Mouse (Mus musculus) mouse trophoblast stem cell (cell line): ENCODE measurements around the gene Sec16a.
"Not testable (repeated sequence)": the region's sequence is repeated elsewhere in the genome, so short reads cannot be mapped to it uniquely, and the experiment has no call there.

Experiments
- in situ Hi-C, 2 experiments: fragments of 300-500 bp; cut with MseI, MboI; formaldehyde crosslinking; loops; 2 replicates in 1 of 2; 3 replicates in 1 of 2; pipeline ENCODE4 v1.15.1; 2025

Gene Sec16a

DNA sequence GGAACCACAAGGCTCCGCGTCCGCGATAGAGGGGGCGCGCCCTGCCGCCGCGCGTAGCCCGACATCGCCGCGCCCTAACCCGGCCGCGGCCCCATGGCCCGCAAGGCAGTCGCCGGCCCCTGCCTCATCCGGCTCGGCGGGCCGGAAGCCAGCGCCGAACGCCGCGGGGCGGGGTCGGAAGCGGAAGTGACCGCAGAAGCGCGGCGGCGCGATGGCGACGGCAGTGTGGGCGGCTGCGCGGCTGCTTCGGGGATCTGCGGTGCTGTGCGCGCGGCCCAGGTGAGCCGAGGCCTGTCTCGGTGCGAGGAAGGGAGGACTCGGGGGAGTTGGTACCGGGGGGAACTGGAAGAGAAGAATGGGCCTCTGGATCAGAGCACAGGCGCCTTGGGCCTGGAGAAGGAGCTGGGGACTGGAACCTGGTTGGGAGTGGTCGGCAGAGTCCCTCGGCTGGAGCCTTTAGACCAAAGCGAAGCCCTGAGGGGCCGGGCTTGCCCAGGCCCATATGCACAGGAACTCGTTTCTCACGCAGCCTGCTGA, 55.8 kb downstream of the Sec16a start, which contains the start of the genes Entr1 and Pmpca:
Gene Entr1 (minus strand): TSS at position 163 of the 537 bp plus-strand sequence.
Gene Pmpca (plus strand): TSS at position 186 of the 537 bp plus-strand sequence.
- in situ Hi-C loops: no loop called here

DNA sequence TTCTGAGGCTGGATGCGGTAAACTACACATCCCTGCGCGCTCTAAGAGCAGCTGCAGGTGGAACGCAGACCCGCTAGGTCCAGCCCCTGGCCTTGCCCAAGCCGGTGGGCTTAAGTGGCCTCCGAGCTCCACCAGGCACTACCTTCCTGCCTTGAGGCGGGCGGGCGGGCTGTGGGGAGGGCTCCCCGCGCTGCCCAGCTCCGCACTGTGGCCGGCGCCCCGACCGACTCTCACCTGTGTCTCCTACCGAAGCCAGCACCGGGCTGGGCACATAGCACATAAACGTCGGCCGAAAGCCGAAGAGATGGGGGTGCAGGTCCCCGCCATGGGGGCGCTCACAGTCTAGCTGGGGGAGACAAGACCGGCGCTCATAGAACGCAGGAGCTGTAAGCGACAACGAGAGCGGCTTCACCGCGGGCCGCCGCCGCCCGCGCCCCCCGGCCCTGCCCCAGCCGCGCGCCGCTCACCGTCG, 56.3 kb downstream of the Sec16a start:
- in situ Hi-C loops: no loop called here

DNA sequence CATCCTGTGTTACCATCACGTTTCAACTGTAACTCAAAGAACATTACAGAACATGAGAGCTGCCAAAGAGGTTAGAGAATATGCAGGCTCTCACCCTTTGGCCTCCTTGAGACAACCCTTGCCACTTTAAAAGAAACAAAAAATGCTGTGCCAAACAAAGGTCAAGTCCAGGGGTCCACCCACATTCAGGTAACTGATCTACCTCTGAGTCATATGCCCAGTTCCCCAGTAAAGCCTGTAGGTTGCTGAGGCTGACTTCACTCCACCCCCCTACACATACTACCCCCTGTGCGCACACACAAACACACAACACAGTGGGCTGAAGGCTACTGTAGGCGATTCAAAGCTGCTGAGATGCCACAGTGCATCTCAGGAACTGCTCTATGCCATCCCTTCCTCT, 57.3 kb downstream of the Sec16a start:
- in situ Hi-C loops: no loop called here

DNA sequence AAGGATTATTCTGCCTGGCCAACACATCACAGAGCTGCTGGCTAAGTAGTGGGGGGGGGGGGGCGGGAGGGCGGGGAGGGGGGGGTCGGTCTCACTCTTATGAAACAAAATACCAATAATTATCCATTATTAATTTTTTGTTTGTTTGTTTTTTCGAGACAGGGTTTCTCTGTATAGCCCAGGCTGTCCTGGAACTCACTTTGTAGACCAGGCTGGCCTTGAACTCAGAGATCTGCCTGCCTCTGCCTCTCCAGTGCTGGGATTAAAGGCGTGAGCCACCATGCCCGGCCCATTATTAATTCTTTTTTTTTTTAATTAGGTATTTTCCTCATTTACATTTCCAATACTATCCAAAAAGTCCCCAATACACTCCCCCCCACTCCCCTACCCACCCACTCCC, 64.1 kb downstream of the Sec16a start:
- in situ Hi-C loops: not testable (repeated sequence)

DNA sequence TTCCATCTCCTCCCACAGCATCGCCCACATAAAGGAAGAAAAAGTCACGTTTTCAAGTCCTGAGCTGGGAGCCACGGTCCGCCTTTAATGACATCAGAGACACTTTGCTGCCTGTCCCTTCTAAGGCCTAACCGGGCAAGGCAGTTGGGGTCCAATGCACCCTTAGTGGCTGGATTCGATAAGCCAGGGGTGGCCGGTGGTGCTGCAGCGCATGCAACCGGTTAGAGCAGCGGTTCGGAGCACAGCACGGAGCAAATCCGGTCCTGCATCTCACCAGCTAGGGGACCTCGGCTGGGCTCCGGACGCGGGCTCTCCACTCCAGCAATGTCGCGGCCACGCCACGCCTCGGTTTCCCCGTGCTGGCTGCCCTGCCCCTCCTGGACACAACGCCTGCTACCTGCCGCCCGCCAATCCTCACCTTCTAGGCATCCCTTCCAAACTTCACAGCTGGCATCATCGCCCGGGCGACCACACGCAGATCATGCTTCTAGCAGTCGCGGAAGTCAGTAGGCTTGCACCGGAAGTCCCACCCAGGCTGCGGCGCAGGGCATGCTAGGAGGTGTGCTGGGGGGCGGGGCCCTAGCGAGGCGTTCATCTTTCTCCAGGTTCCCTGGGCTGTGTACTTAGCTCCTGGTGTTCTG, 64.8 kb downstream of the Sec16a start, which contains the start of gene Snapc4:
Gene Snapc4 (minus strand): TSS at position 523 of the 641 bp plus-strand sequence.
- in situ Hi-C loops: no loop called here

DNA sequence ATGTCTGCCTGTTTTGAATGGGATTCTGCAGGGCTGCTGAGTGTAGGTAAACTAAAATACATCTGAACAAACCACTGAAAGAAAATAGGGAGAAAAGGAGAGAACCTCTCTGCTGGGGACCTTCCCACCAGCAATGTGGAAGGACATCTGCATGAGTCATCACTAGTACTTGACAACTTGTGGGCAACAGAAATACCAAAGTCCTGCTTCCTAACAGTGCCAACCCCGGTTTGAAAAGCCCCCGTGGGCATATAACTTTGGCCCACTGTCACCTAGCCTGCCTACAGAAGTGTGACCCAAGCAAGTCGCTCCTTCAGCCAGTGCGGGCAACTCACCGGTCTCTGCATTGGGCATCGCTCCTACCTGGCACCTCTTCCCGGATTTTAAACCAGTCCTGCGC, 72.6 kb downstream of the Sec16a start:
- in situ Hi-C loops: no loop called here

DNA sequence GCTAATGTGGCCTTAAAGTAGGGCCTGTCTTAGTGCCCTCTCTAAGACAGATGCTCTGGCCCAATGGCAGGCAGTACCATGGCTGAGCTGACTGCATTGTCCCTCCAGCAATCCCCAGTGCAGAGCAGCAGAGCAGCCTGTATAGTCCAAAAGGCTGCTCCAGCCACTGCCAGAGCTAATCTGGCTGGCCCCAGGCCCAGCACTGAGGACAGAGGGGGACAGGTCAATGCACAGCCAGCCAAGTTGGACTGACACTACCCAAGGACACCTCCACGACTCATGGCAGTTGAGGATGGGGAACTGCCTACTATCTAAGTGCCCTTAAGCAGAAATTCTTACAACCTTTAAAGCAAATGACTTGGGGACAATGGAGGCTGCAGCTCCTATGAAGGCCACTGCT, 76.4 kb downstream of the Sec16a start:
- in situ Hi-C loops: no loop called here

DNA sequence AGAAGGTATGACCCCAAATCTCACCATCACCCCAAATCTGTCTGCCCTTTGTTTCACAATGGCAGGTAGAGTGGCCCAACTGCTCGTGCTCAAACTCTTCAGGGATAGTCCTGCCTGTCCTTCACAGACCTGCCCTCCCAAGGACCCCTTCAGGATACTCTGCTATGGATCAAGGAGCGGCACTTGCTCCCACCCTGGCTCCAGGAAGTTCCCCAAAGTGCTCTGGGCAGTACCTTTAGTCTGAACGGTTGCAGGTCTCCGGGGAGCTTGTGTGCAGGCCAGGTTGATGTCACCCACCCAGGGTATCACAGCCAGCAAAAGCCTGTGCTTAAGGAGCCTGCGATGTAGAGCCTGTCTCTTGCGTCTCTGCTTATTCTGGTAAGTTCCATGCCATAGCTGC, 77.1 kb downstream of the Sec16a start:
- in situ Hi-C loops: no loop called here

DNA sequence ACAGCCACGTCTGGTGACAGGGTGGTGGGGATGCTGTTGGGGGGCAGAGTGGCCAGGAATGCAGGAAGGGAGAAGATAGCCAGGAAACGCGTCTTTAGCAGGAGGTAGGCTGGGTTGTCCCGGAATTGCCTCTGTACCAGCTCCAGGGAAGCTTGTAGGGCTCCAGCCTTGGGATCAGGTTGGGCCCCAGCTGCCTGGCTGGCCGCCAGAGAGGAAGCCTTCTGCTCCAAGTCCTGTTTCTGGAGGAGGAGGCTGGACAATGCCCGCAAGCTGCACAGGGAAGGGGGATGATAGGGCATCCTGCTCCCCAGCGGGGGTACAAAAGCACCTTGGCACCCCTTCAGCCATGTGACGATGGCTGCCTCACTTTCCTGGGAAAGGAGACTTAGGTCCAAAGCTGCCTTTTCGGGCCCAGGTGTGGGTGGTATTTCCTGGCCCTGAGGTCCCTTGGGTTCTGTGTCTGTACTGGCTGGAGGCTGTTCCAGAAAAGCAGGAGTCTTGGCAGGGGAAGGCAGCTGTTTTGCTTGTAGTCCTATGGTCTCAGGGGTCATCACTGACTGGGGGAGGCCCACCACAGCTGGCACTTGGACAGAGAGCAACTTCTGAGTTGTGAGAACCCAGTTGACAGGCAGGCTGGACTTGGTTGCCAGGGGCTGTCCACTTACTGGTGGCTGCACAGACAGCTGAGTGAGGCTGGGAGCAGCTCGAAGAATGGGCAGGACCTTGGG, 80.1 kb downstream of the Sec16a start:
- in situ Hi-C loops: no loop called here

DNA sequence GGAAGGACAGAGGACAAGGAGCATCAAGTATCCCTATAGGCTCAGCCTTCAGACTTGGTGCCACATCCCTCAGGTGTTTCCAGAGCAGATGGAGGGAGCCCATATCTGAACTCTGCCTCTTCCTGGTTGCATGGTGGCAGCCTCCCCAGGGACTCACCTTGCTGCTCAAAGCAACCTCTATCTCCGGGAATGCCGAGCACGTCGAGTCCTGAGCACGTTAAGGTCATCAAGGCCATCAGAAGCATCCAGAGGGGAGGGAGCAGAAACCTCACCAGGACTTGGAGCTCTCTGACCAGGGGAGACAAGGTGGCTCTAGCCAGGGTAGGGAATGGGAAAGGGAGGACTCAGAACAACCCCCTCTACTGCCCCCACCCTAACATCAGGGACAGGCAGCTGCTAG, 81.5 kb downstream of the Sec16a start:
- in situ Hi-C loops: no loop called here

DNA sequence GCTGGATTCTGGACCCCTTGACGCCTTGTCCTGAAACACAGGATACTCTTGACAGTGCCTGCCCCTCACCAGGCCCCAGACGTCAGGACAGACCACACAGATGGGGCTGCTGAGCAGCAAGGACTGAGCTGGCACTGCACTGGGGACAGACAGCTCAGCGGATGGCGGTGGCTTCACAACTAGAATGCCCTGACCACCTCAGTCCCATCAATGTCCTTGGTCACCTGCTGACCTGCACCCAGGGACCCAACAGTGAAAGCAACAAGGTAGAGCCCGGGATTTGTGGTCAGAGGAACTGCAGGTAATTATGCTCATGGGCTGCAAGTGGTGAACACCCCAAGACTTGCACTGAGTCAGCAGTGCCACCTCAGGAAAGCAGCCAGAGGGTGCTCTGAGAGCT, 82.0 kb downstream of the Sec16a start:
- in situ Hi-C loops: no loop called here

DNA sequence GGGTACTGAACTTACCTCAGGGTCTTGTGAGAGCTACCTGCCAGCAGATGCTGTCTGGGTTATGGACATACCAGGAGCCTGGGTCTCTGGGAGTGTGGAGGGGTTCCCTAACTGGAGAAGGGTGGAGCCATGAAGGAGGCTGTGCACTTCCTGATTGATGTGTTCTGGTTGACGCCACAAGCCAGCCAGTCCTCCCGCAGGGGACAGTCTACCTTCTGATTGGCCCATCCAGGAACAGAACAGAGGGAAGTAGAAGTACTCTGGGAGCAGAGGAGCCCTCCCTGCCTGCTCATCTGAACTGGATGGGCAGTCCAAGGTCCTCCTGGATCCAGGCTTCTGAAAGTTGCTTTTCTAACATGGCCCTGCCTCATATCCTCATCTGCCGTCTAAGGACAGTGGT, 84.2 kb downstream of the Sec16a start, which contains the start of gene Card9:
Gene Card9 (minus strand): TSS at position 147 of the 400 bp plus-strand sequence.
- in situ Hi-C loops: no loop called here

DNA sequence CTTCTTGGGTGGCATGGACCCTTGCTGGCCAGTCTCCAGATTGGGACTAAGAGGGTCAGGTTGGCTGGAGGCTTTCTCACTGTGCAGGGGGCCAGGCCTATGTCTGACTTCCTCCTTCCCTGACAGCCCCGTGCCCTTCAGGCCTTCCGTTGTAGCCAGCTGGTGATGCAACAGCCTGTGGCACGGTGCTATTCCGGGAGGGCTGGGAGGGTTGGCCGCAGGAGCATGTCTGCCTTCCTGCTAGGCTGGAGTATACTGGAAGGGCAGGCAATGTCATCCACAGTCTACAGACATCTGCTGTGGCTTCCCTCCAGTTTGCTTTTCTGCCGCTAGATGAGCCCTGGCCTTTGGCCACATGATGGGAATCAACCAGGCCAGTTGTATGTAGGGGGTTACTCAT, 85.0 kb downstream of the Sec16a start:
- in situ Hi-C loops: no loop called here
